Mouse (Mus musculus) subcutaneous adipose tissue, adult 2 months (tissue): ENCODE results near the gene Scp2. TPM values are rescaled to one million over a fixed set of nuclear protein-coding genes. Genes with fewer than 3 reads are reported as not detected.

Source experiments
- polyA plus RNA-seq: library from polyadenylated mRNA; depleted of rRNA; stranded (reverse); fragments of >200 nt; gene quantifications from 2 replicates; pipeline ENCODE4 v1.2.3, GENCODE M21; 2012; ENCODE audit warnings: low replicate concordance; rRNA removed

Gene Scp2
- 320 and 765 TPM in 2 replicates for polyA plus RNA-seq

GRCm38 (mm10) chr4:108144880-108145279 lies at the start of gene Scp2:
Gene Scp2 (minus strand): TSS chr4:108144998.

DNA sequence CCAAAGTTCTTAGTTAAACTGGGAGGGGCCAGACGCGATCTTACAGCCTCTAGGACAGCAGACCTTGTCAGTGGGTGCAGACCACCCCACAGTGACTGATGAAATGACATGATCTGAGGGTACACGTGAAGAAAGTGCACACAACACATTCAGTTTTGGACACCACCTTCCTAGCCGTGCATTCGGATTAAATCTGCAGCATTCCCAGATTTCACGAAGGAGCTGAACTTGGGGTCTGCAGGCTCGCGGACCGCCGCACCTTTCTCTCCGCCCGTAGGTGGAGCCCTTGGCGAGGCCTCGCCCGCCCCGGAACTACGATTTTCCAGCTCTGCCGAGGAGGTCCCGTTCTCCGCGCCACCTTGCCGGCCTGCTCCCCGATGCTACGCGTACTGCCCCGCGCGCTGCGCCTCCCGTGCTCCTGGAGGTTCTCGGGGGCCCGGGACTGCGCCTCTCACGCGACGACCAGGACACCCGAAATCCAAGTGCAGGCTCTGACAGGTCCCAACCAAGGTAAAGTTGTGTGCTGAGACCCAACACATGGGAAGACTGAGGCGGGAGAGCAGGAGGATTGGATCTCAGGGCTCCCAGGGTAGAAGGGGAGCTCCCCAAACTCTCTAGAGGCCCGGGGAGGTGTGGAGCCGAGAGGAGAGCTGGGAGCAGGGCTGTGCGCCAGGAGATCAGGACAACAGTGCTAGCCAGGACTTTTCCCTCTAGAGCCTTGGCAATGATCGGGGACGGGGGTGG lies 20.5 kb upstream of the Scp2 start, which contains the start of gene Echdc2:
Gene Echdc2, plus strand, starts transcription at position 286 of the 744 bp plus-strand sequence.

GRCm38 (mm10) chr4:108096345-108096744 lies 48.5 kb downstream of the Scp2 start, which contains the start of gene Podn:
Gene Podn (minus strand): TSS chr4:108096445.

Other genes with a start within 250 kb of the Scp2 start
- gene Cpt2, start 221.4 kb downstream of the Scp2 start, polyA plus RNA-seq: 122 and 242 TPM in 2 replicates
- gene Slc1a7, start 176.7 kb downstream of the Scp2 start, polyA plus RNA-seq: 0.14 and 0.16 TPM in 2 replicates
- gene Podn, start 48.6 kb downstream of the Scp2 start, polyA plus RNA-seq: 36.7 and 61.3 TPM in 2 replicates
- 82.3 and 97.5 TPM in 2 replicates for gene Echdc2, start 20.4 kb upstream of the Scp2 start, polyA plus RNA-seq
- gene Zyg11a, start 73.0 kb upstream of the Scp2 start, polyA plus RNA-seq: 2.3 and 2.8 TPM in 2 replicates
- 10.3 and 14.1 TPM in 2 replicates for gene Zyg11b, start 156.1 kb upstream of the Scp2 start, polyA plus RNA-seq
- gene Coa7, start 183.1 kb upstream of the Scp2 start, polyA plus RNA-seq: 10.5 and 14.3 TPM in 2 replicates
- gene Shisal2a, start 238.4 kb upstream of the Scp2 start, polyA plus RNA-seq: 0.68 TPM in 1 of 2 replicates, not detected in the other